Mouse (Mus musculus) adrenal gland, postnatal 36 days (tissue): Measurements from ENCODE around the gene D7Ertd443e. TPM values are rescaled to one million over a fixed set of nuclear protein-coding genes. Genes with fewer than 3 reads are reported as not detected.
A peak's percentile ranks its signal among the peaks of the same experiment; 100 is the strongest.

Experiments
- DNase-seq, 2 experiments: peaks; one replicate each; pipeline ENCODE4 v3.0.0; 2021; ENCODE audit warnings: mixed read lengths in 1 of 2
- total RNA-seq, 2 experiments: library from RNA; stranded (reverse); gene quantifications; 2 replicates each; pipeline ENCODE4 v1.2.3; 2021

The D7Ertd443e gene
- total RNA-seq, 2 experiments from 2014 or later = 5.4 to 8.2 TPM

DNA sequence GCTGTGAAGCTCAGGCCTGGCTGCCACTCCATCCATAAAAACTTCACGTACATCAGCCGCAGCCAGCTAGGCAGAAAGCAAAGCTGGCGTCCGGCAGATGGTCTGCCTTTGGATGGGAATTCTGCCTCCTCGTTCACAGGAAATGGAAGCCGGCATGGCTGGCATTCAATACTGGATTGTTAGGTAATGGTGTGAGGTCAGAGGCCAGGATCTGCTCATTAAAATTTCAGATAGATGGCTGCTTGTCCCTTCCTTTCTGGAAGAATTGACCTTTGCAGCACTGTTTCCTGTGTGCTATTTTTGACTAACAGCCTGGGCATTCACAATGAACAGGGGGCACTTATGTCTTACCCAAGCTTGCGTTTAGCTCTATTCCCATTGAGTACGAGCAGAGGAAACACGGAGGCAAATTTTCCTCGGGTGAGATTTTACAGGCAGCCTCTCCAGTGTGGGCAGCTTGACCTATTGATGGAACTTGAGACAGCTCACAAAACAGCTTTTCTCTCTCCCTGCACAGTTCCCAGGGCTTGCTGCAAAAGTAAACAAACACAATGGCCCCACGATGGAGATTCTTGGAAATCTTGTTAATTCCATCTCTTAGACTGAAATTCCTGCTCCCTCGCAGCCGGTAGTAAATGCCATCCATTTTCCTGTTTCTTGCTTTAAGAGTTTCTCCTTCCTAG, 157.5 kb downstream of the D7Ertd443e start:
- peak; percentile 10 to 39 for DNase-seq

DNA sequence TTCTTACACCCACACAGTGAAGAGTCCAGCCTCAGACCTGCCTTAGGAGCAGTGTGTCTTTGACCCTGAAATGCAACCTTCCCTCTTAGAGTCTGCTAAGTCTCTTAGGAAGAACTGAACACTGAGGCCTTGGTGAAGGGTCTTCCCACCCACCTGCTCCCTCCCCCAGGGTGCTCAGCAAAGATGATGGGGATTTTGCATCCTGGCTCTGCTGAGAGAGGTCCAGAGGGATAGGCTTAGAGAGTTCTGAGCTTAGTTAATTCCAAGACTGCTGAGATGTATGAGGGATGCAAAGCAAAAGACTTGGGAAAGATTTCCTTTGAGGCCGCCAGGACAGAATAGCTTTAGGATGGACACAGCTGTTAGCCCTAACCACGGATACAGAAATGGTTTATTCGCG, 158.4 kb downstream of the D7Ertd443e start:
- no peak for DNase-seq

- DNase-seq = no peak
These were observed 159.2 kb downstream of the D7Ertd443e start for GRCm38 (mm10) chr7:134226231-134226630.

GRCm38 (mm10) chr7:134224741-134225612, 160.5 kb downstream of the D7Ertd443e start:
- peak; percentile 82 to 85 for DNase-seq

DNA sequence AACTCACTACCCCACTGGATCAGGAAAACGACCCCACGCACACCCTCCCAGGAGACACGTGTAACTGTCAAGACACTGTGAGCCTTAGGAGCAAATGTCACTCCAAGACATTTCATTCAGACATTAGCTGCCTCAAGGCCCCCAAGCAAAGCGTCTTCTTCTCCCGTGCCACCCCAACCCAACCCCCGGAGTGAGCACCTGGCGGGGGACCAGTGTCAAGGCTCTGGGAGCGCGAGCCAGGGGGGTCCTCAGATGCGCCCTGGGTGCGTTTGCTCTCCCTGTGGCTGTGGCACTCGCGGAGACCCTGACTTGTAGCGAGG, 161.1 kb downstream of the D7Ertd443e start:
- DNase-seq = peak in 1 of 2 experiments; percentile 16

- DNase-seq = peak; percentile 86 to 88
These were observed 161.9 kb downstream of the D7Ertd443e start for GRCm38 (mm10) chr7:134223444-134224161.

Other genes starting within 250 kb of the D7Ertd443e start
- 10 to 100 TPM in 1 of 2 experiments, 1 to 10 TPM in 1; 8.1 to 10.6 TPM for gene Adam12, start 153.5 kb downstream of the D7Ertd443e start, total RNA-seq